Mouse (Mus musculus) embryonic facial prominence, embryonic 14.5 days (tissue): ENCODE data around the gene Atp2a3. TPM values are rescaled to one million over a fixed set of nuclear protein-coding genes. Genes with fewer than 3 reads are reported as not detected.
A peak's percentile ranks its signal among the peaks of the same experiment; 100 is the strongest.

Source experiments
- ATAC-seq: fragments of 200-750 bp; cut with Nextera tagmentation; 2 replicates; pipeline ENCODE4 v1.8.0; 2017; ENCODE audit warnings: low read depth, moderate number of reproducible peaks, moderate TSS enrichment
- DNase-seq: peaks from one replicate; pipeline ENCODE4 v3.0.0-alpha.2; 2015; ENCODE audit warnings: low spot score
- H3K27ac ChIP-seq: fragments of 300-500 bp; sonication (generic); replicated peaks from 2 replicates; pipeline ENCODE4 v1.5.1; 2014; ENCODE audit warnings: low read depth, mild to moderate bottlenecking, low read length, moderate library complexity
- H3K27me3 ChIP-seq: fragments of 300-500 bp; sonication (generic); replicated peaks from 2 replicates; pipeline ENCODE4 v1.6.1; 2014; ENCODE audit warnings: low read length; ENCODE audit not compliant: control insufficient read depth, insufficient read depth
- H3K36me3 ChIP-seq: fragments of 300-500 bp; sonication (generic); 2 replicates; pipeline ENCODE4 v1.6.1; 2014; ENCODE audit warnings: low read length, mixed read lengths; ENCODE audit not compliant: control insufficient read depth, insufficient read depth
- H3K4me1 ChIP-seq: fragments of 300-500 bp; sonication (generic); 2 replicates; pipeline ENCODE4 v1.6.1; 2014; ENCODE audit warnings: antibody characterized with exemption, low read length; ENCODE audit not compliant: control insufficient read depth, insufficient read depth
- H3K4me2 ChIP-seq: fragments of 300-500 bp; sonication (generic); 2 replicates; pipeline ENCODE4 v1.6.1; 2014; ENCODE audit warnings: low read depth, mild to moderate bottlenecking, low read length, moderate library complexity, mixed read lengths
- H3K4me3 ChIP-seq: fragments of 300-500 bp; sonication (generic); 2 replicates; pipeline ENCODE4 v1.5.1; 2014; ENCODE audit warnings: low read depth, mild to moderate bottlenecking, low read length
- H3K9ac ChIP-seq: fragments of 300-500 bp; sonication (generic); 2 replicates; pipeline ENCODE4 v1.6.1; 2014; ENCODE audit warnings: low read depth, mild to moderate bottlenecking, low read length, moderate library complexity, mixed read lengths
- H3K9me3 ChIP-seq: fragments of 300-500 bp; sonication (generic); 2 replicates; pipeline ENCODE4 v1.6.1; 2016; ENCODE audit warnings: low read length; ENCODE audit not compliant: control insufficient read depth
- WGBS: fragments of 180-500 bp; shearing (Covaris S2); extraction: QIAGEN DNeasy Blood & Tissue Kit; methylation state at CpG from one replicate; pipeline ENCODE4 v1.1.7; 2014; 5-methylcytosine and 5-hydroxymethylcytosine counted together
- polyA plus RNA-seq: library from polyadenylated mRNA; unstranded; fragments of >200 nt; fragmentation: Nextera tagmentation; extraction: Ambion mirVana; gene quantifications from 2 replicates; pipeline ENCODE4 v1.2.1, GENCODE M21; 2014

The Atp2a3 gene
- polyA plus RNA-seq, 1 experiment from 2014 or later, result 5.6 TPM

DNA sequence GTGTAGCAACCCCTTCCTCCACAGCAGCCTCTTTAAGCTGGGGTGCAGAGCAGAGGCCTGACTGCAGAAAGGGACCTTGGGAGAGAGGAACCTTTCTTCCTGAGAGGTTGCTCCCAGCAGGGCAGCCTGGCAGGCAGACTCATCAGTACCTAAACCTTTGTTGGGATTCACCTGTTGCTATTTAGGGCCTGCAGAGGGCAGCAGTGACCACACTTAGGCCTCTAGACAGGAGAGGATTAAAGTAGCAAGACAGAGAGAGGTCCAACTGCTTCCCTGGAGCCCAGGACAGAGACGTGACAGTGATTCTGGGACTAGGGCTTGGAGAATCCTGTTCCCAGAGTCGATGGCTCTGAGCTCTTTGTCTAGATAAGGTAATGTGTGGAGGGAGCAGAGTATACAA, 45.4 kb downstream of the Atp2a3 start:
- no peak overlapping the region for H3K27ac ChIP-seq
- H3K27me3 ChIP-seq, result no peaks in the 10 kb centered on the region; the same call in 1 of the 2 replicates
- no peaks in the 10 kb centered on the region for H3K9me3 ChIP-seq
- peak; percentile 83 for DNase-seq
- 3% methylated on average over 2 of the region's 2 CpGs for WGBS
- peak; percentile 85; the same call in 1 of the 2 replicates for ATAC-seq
- H3K4me3 ChIP-seq, result no peak overlapping the region
- H3K4me2 ChIP-seq, result no peak overlapping the region
- no peaks in the 10 kb centered on the region for H3K4me1 ChIP-seq
- H3K36me3 ChIP-seq, result no peaks in the 10 kb centered on the region
- no peak overlapping the region for H3K9ac ChIP-seq

- Histone ChIP-seq H3K9me3 (no peaks in the 10 kb centered on the region), H3K9ac (no peak overlapping the region), H3K27ac (no peak overlapping the region), H3K4me2 (no peak overlapping the region), H3K36me3 (no peaks in the 10 kb centered on the region), H3K27me3 (no peaks in the 10 kb centered on the region; the same call in 1 of the 2 replicates), H3K4me1 (no peaks in the 10 kb centered on the region), H3K4me3 (no peak overlapping the region)
- ATAC-seq (no peak), DNase-seq (no peak)
- WGBS, result 42% methylated on average over 3 of the region's 3 CpGs
Measured at GRCm38 (mm10) chr11:73007113-73007512, 46.1 kb downstream of the Atp2a3 start.

GRCm38 (mm10) chr11:73007698-73008481, 46.9 kb downstream of the Atp2a3 start:
- no peak overlapping the region for H3K4me2 ChIP-seq
- DNase-seq (peak; percentile 62), ATAC-seq (0 out of 2 replicates have a peak, but pooled peaks have one; percentile 59)
- H3K4me1 ChIP-seq, result no peaks in the 10 kb centered on the region
- no peak overlapping the region for H3K9ac ChIP-seq
- no peaks in the 10 kb centered on the region for H3K9me3 ChIP-seq
- H3K27ac ChIP-seq, result no peak overlapping the region
- no peaks in the 10 kb centered on the region; the same call in 1 of the 2 replicates for H3K27me3 ChIP-seq
- WGBS, result 62% methylated on average over 11 of the region's 11 CpGs
- H3K4me3 ChIP-seq, result no peak overlapping the region
- H3K36me3 ChIP-seq, result no peaks in the 10 kb centered on the region

- no peaks in the 10 kb centered on the region for H3K9me3 ChIP-seq
- ATAC-seq, result no peak
- no peaks in the 10 kb centered on the region; the same call in 1 of the 2 replicates for H3K27me3 ChIP-seq
- no peaks in the 10 kb centered on the region for H3K4me1 ChIP-seq
- 68% methylated on average over 2 of the region's 2 CpGs for WGBS
- no peak overlapping the region for H3K4me3 ChIP-seq
- no peak for DNase-seq
- H3K36me3 ChIP-seq, result no peaks in the 10 kb centered on the region
- H3K27ac ChIP-seq, result no peak overlapping the region
- H3K9ac ChIP-seq, result no peak overlapping the region
- no peak overlapping the region for H3K4me2 ChIP-seq
Measured at GRCm38 (mm10) chr11:73008826-73009225, 47.9 kb downstream of the Atp2a3 start.

DNA sequence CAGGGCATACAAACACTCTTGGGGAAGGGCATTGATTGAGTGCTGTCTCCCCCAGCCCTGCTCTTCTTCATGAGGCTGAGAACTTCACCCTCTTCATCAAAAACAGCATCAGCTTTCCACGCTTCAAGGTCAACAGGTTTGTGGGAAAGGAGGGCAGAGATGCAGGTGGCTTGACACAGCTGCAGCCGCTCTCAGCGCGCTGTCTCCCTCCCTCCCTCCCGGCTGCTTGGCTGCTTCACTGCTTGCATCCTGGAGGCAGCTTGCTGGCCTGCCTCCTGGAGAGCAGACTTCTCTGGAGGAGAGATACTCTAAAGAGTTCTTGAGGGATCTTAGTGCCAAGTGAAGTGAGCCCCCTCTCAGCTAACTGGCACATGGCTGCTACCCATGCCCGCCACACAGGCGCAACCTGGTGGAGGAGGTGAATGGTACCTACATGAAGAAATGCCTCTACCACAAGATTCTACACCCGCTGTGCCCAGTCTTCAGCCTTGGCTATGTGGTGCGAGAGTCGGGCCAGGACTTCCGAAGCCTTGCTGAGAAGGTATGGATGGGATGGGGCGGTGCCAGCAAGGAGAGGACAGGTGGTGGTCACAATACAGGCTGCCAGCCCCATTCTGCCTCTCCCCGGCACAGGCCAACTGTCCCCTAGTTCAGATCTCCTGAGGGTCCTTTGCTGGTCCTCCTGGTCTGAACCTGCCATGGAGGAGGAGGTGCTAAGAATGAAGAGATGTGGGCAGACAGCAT, 48.7 kb downstream of the Atp2a3 start:
- ATAC-seq, result no peak
- no peaks in the 10 kb centered on the region for H3K9me3 ChIP-seq
- no peak for DNase-seq
- WGBS, result 48% methylated on average over 10 of the region's 13 CpGs
- H3K9ac ChIP-seq, result no peak overlapping the region
- no peaks in the 10 kb centered on the region; the same call in 1 of the 2 replicates for H3K27me3 ChIP-seq
- H3K4me1 ChIP-seq, result no peaks in the 10 kb centered on the region
- no peaks in the 10 kb centered on the region for H3K36me3 ChIP-seq
- no peak overlapping the region for H3K4me2 ChIP-seq
- H3K27ac ChIP-seq, result no peak overlapping the region
- H3K4me3 ChIP-seq, result no peak overlapping the region

DNA sequence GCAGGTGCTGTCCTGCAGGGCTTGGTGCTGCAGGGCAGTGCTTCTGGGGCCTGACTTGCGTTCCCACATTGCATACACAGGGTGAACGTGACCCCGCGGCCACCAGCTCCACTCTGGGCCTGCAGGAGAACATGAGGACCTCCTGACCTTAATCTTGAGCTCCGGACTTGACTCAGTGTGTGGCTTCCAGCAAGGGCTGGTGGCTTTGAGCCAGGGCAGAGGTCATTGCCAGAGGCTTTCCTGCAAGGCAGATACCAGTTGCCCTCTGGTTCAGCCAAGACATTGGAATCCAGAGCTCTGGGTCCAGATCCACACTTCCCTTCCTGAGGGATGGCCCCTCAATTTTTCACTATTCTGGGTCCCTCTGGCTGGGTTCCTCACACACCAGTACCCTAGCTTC, 53.0 kb downstream of the Atp2a3 start:
- H3K27me3 ChIP-seq, result no peaks in the 10 kb centered on the region; the same call in 1 of the 2 replicates
- no peak overlapping the region for H3K27ac ChIP-seq
- H3K4me3 ChIP-seq, result no peak overlapping the region
- no peak for DNase-seq
- no peak overlapping the region for H3K9ac ChIP-seq
- WGBS, result 81% methylated on average over 5 of the region's 5 CpGs
- ATAC-seq, result no peak
- H3K9me3 ChIP-seq, result no peaks in the 10 kb centered on the region
- H3K4me2 ChIP-seq, result no peak overlapping the region
- H3K4me1 ChIP-seq, result no peaks in the 10 kb centered on the region
- H3K36me3 ChIP-seq, result no peaks in the 10 kb centered on the region

- no peaks in the 10 kb centered on the region for H3K9me3 ChIP-seq
- DNase-seq (peak; percentile 37), ATAC-seq (no peak)
- no peak overlapping the region for H3K4me3 ChIP-seq
- WGBS, result 65% methylated on average over 4 of the region's 4 CpGs
- H3K36me3 ChIP-seq, result no peaks in the 10 kb centered on the region
- H3K27ac ChIP-seq, result no peak overlapping the region
- H3K4me2 ChIP-seq, result no peak overlapping the region
- no peaks in the 10 kb centered on the region for H3K4me1 ChIP-seq
- H3K9ac ChIP-seq, result no peak overlapping the region
- H3K27me3 ChIP-seq, result peaks cover 7% of the 10 kb centered on the region
Measured at GRCm38 (mm10) chr11:73014831-73015344, 53.9 kb downstream of the Atp2a3 start.

GRCm38 (mm10) chr11:73015391-73016102, 54.6 kb downstream of the Atp2a3 start:
- DNase-seq (no peak), ATAC-seq (no peak)
- Histone ChIP-seq H3K4me2 (no peak overlapping the region), H3K9me3 (no peaks in the 10 kb centered on the region), H3K9ac (no peak overlapping the region), H3K27ac (no peak overlapping the region), H3K36me3 (no peaks in the 10 kb centered on the region), H3K27me3 (peaks cover 13% of the 10 kb centered on the region), H3K4me3 (no peak overlapping the region), H3K4me1 (no peaks in the 10 kb centered on the region)
- 67% methylated on average over 5 of the region's 5 CpGs for WGBS
